Mouse (Mus musculus): Measurements from ENCODE around the gene Orc5.

Orc5 gene

DNA sequence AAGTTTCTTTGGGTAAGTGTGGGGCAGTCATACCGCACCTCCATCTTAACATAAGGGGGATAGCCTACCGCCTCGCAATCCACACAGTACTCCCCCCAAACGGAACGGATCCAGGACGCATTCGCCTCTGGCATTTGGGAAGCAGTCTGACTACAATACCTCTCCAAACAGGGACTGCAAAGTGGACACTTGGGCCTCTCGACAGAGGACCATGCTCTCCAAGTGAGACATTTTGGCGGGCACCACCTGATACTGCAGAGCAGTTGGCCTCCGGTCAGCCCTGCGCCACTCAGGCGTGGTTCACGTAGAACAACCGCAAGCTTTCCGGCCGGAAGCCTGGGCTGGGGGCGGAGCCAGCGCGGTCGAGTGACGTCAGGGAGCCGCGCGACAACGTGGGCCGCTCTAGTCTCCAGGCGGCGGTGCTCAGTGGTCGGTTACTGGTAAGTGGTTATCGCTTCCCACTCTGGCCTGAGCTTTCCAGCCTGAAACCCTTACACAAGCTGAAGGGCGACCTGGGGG is at the start of gene Orc5:
Gene Orc5 (minus strand): TSS at position 397 of the 519 bp plus-strand sequence.
- peak; percentile 94 for DNase-seq

DNA sequence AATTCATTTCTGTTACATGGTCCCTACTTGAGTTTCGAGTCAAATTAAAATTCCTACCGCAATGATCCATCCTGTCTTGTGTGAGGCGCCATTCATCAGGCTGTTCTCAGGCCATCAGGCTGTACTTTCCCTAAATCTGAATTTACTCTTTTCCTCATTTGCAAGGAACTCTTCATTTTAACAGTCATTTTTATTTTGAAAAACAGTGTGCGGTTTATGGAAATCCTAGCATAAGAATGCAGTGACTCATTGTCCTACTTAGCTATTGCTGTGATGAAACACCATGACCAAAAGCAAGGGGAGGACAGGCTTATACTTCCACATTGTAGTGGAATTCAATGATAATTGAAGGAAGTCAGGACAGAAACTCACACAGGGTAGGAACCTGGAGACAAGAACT is 46.8 kb upstream of the Orc5 start:
- no peak for DNase-seq

GRCm38 (mm10) chr5:22589370-22589966 is 39.2 kb upstream of the Orc5 start:
- no peak for DNase-seq

DNA sequence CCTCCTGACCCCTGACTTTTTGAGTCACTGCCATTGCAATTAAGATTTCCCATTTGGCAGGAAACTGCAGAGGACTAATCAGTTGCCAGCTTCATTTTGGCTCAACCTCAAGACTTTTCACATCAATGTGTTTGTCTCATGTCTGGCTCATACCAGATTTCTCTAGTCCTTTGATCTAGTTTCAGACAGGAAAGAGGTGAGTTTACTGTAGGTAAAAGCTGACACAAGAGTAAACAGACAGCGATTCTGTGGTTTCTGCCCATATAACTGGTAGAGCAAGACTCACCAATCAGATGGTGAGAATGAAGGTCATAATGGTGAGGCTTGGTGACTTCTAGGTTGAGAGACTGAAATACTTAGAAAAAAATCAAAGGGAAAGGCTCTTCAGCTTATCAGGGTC is 37.3 kb upstream of the Orc5 start:
- no peak for DNase-seq

- DNase-seq: no peak
These were observed 34.3 kb upstream of the Orc5 start for GRCm38 (mm10) chr5:22584556-22584955.

DNA sequence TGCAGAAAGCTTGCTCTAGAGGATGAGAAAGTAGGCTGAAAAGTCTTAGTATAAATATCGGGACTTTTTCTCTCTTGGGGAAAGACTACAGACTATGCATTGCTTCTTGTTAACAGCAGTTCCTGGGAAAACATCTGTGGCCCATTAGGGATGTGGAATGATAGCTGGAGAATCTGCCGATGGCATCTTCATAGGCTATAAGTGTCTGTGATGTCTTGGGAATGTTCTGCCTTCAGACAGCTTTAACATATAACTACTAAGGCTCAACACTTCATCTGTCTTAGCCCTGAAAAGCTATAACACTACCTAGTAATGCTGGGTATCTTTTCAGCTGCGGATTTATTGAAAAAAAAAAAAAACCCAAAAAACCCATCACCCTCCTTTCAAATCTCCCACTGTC is 27.8 kb upstream of the Orc5 start:
- no peak for DNase-seq

GRCm38 (mm10) chr5:22574751-22575150 is 24.5 kb upstream of the Orc5 start:
- DNase-seq: no peak

DNA sequence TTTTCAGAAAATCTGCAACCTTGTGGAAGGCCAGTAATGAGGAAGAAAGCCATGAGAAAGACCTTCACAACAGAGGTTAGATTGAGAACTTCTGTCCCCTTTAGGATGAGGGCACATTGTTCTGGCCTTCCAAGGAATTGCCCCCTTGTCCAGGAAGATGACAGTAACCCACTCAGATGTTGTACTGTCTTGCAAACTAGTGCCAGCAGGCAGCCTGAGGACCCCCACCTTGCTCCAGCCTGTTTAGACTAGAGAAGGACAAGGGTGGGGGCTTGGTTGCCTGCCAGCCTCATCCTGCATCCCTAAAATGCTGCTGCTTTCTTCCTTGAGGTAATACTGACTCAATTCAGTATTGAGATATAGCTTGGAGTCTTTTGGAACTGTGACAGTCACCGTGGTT is 23.9 kb upstream of the Orc5 start:
- no peak for DNase-seq

- DNase-seq: no peak
These were observed 23.5 kb upstream of the Orc5 start for GRCm38 (mm10) chr5:22573696-22574095.

- DNase-seq: no peak
These were observed 22.7 kb upstream of the Orc5 start for GRCm38 (mm10) chr5:22572881-22573280.

GRCm38 (mm10) chr5:22572456-22572855 is 22.2 kb upstream of the Orc5 start:
- DNase-seq: no peak

DNA sequence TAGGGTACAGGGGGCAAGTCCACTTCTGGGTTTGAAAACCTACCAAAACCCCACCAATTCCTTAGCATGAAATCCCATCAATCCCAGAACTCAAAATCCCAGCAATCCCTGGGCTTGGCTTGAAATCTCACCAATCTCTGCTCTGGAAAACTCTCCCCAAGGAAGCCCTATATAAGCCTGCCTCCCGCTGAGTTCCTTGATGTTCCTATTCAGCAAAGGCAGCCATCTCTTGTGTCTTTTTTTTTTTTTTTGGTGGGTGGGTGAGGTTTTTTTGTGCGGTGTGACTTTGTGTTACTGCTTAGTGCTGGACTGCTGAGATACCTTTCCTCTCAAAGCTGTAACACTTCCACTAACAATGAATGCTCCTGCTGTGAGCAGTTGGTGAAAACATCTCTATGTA is 15.5 kb upstream of the Orc5 start:
- no peak for DNase-seq

DNA sequence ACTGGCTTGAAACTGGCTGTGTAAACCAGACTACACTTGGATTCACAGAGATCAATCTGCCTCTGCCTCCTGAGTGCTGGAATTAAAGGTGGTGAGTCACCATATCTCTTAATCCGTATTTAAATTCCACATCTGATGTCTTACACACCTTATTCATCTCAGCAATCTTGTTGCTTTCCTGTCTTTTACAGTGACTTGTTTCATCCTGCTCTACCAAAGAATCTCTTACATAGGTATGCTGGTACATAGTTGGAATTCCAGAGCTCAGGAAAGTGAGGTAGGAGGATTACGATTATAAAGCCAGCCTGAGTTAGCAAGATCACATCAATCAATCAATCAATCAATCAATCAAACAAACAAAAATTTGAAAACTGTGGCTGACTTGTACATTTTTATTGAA is 9.6 kb upstream of the Orc5 start:
- no peak for DNase-seq

DNA sequence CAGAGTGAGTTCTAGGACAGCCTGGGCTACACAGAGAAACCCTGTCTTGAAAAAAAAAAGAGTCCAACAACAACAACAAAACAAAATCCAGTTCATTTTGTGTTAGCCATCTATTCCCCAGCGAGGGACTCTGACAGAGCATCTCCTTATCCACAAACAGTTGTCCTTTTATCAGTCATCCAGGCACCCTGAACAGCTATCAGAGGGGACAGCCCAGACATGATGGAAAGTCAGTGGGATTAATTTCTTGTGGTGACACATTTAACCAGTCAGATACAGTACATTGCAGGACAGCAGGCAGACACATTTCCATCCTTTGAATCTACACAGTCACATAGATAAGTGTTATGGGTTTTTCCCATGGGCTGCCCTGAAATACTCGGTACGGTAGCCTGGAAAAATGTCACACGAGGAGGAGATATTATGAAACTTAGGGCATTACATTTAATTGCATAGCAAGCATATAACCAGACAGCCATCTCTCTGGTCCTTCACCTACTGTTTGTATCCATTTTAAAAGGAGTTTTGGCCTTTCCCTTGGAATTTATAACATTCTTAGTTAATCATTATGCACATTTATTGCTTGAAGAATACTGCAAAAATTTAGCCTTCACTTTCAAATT is 7.4 kb upstream of the Orc5 start:
- DNase-seq: no peak

- no peak for DNase-seq
These were observed 6.5 kb upstream of the Orc5 start for GRCm38 (mm10) chr5:22556713-22557112.

DNA sequence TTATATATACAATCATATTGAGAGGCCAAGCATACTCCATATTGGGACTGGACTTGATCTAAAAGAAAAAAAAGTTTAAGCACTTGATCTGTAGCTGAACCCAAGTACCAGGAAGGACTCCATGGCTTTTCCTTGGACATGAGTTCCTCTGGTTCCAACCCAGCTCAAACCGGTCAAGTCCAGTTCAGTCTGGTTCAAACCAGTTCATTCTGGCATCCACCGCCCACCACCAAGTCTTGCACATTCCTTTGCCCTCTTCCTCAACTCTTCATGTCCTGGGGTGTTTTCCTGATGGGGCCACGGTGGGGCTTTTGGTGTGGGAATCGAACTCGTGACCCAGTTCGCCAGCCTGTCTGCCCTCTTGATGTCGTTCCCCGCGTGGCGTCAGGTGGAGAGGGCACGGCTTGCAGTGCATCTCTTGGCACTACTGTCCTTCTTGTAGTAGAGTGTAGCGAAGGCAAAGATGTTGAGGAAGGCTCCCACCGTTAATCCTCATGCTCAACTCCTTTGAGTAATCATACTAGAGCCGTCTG is 2.1 kb upstream of the Orc5 start:
- no peak for DNase-seq

DNA sequence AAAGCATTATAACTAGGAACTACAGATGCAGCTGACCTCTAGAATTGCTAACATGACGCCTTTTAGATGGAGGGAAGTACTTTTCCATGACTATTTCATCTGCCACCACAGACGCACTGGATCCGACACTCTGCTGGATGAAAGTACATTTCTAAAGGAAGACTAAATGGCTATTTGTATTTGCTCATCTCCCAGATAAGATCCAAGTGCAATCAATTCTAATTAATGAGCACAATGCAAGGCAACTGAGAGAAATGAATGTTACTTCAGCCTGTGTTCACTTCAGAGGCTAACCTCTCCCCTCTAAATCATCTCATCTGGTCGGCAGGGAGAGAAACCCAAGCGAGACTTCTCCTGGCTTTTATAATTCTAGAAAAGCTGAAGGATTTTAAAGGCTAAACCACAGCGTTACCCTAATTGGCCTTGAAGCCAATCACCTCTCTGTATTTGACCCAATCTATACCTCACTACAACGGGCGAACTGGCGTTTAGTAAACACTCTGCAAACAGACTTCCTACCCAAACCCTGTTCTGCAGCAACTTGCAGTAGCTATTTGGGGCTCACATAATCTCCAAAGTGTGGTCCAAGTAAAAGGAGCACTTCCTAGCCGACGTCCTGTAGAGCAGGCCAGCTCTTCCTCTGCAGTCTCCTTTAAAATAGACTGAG is 730 bp downstream of the Orc5 start:
- DNase-seq: no peak

- DNase-seq: no peak
These were observed 1.6 kb downstream of the Orc5 start for GRCm38 (mm10) chr5:22548556-22549161.

GRCm38 (mm10) chr5:22546536-22546935 is 3.7 kb downstream of the Orc5 start:
- no peak for DNase-seq

GRCm38 (mm10) chr5:22545305-22545704 is 4.9 kb downstream of the Orc5 start:
- DNase-seq: no peak

GRCm38 (mm10) chr5:22542676-22543075 is 7.6 kb downstream of the Orc5 start:
- DNase-seq: no peak

GRCm38 (mm10) chr5:22538996-22539600 is 11.1 kb downstream of the Orc5 start:
- no peak for DNase-seq

DNA sequence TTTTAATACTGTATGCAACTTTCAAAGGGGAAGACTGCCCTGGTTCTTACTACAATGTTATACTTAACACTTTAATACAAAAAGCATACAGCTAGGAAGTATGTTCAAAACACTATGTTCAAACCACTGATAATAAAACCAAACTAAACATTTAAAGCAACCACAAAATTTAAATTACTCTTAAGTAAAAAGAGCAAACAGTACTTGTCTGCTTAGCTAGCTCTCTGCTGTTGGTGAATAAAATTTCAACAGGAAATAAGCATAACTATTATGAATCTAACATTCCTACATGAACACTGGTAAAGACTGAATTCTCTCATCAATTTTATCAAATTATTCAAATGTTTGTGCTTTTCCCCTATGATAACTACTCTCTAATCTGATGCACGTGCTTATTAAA is 13.5 kb downstream of the Orc5 start:
- DNase-seq: no peak

Data from cerebellum, adult 9-11 months (tissue).